Mouse (Mus musculus): ENCODE data around the gene Zfp462.

DNA sequence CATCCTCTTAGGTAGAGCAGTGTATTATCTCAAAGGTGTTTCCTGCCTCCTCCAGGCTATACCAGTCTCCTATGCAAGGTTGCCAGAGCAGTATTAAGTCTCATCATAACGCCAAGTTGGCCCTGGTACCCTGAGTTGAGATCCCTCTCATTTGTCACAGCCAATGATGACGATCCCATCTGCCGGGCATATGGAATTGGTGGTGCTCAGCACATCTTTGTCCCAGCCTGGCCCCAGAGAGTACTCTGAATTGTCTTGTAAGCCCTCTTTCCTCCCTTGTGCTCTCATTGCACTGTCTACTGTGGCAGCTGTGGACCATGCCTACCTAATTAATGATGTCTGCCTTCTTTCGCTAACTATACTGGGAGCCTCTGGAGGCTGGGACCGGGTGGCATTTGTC lies 126.7 kb downstream of the Zfp462 start:
- TF ChIP-seq ZC3H11A (IDR thresholded peaks at IDR 0.05; ENCODE audit: borderline replicate concordance, low read depth, low read length) (no peak), MAFK (IDR thresholded peaks at IDR 0.05; ENCODE audit: insufficient read depth, low read depth, low read length) (no peak), HCFC1 (IDR thresholded peaks at IDR 0.05; ENCODE audit: borderline replicate concordance, insufficient read depth, low read length) (no peak)

Measured in ES-E14 (cell line).